Mouse (Mus musculus) brain, embryonic 14.5 days (tissue): Measurements from ENCODE around the gene Spam1. TPM values are rescaled to one million over a fixed set of nuclear protein-coding genes. Genes with fewer than 3 reads are reported as not detected.

Source experiments
- DNase-seq: peaks from one replicate; pipeline ENCODE4 v3.0.0-alpha.2; 2011; ENCODE audit warnings: low read depth
- CTCF ChIP-seq: fragments of 200-500 bp; IDR thresholded peaks from 2 replicates; pipeline ENCODE4 v1.5.1; 2012; ENCODE audit warnings: inconsistent platforms, mild to moderate bottlenecking, moderate library complexity, borderline replicate concordance; ENCODE audit not compliant: insufficient read depth, insufficient read length; ENCODE audit errors: extremely low read depth
- POLR2A ChIP-seq: fragments of 200-500 bp; IDR thresholded peaks from 2 replicates; pipeline ENCODE4 v1.6.1; 2012; ENCODE audit warnings: mild to moderate bottlenecking, inconsistent platforms, borderline replicate concordance; ENCODE audit not compliant: poor library complexity, insufficient read depth, insufficient read length, severe bottlenecking; ENCODE audit errors: extremely low read depth
- polyA plus RNA-seq: library from polyadenylated mRNA; depleted of rRNA; stranded (reverse); fragments of >200 nt; gene quantifications from 2 replicates; pipeline ENCODE4 v1.2.3, GENCODE M21; 2012; rRNA removed

Gene Spam1
- polyA plus RNA-seq = not detected in 2 replicates

DNA sequence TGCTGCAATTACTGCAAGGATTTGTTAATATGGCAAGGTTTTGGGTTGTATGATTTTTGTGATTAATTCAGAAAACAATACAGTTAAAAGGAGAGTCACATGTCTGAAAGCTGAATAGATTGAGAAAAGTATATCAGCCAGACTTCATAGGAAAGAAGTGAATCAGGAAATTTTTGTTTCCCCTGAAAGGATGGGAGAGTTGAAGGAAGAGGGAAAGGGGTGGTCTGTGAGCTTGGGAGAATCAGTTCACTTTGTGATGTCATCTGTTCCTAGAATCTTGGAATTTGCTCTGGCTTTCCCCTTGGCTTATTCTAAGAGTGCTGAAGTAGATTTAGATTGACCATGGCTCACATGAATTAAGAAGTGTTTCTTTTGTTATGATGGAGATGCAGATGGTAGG lies at the start of gene Spam1:
TSS of gene Spam1 (plus strand) at position 301 of the 400 bp plus-strand sequence.
- no peak for DNase-seq
- no peak for TF ChIP-seq POLR2A
- no peak for TF ChIP-seq CTCF

- DNase-seq = no peak
- TF ChIP-seq CTCF = no peak
- TF ChIP-seq POLR2A = no peak
These were observed 43.0 kb upstream of the Spam1 start, which contains the start of gene Hyal4 for GRCm38 (mm10) chr6:24748029-24748428. TSS of gene Hyal4 (plus strand) at chr6:24748329.

DNA sequence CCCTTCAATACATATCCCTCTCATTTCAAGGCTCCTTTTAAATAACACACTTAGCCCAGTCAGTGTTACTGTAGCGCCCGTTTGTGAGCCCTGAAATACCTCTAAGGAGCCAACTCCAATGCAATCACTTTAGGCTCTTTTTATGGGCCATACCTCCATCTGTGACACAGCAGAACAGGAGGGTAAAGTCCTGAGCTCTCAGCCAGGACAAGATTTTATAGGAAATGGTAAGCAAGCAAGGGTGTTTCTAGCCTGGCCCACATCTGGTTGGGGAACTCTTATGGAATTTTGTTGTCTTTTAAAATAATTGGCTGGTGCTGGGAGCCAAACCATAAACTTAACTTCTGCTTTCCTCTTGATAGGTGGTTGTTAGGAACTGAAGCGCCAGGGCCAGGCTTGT lies 31.7 kb upstream of the Spam1 start:
- TF ChIP-seq POLR2A (no peak), CTCF (no peak)
- DNase-seq = no peak

DNA sequence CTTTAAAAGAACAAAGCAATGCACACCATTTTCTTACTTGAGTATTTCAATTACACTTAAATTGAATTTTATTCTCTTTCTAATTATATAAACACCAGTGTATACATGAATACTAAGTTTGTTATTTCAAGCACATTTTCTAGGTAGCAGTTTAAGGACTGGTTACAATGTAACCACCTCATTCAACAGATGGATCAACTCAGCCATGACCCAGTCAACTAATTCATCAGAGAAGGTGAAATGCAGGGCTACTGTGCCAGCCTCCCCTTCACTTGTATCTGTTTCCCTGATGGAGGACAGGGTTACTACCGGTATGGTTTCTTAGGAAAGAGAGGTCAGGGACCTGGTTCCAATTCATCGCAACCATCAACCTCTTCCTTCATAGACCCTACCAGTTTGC lies 24.7 kb upstream of the Spam1 start:
- no peak for DNase-seq
- TF ChIP-seq CTCF = no peak
- no peak for TF ChIP-seq POLR2A

DNA sequence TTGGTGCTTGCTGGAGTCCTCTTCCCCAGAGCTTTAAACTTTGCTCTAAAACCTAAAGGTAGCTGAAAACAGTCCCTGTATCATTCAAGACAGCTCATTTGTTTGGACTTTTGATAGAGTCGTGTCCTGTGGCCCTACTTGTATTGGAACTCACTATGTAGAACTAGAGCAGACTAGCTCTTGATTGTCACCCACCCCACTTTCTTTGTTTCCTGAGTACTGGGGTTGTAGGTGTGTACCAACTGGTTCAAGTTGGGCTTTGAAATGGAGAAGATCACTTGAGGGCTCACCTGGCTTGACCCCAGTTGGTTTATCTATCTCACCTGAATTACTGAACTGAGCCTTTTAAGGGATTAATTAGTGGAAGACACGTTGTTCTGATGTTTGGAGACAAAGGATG lies 11.8 kb upstream of the Spam1 start:
- DNase-seq = no peak
- TF ChIP-seq POLR2A = no peak
- TF ChIP-seq CTCF = no peak

DNA sequence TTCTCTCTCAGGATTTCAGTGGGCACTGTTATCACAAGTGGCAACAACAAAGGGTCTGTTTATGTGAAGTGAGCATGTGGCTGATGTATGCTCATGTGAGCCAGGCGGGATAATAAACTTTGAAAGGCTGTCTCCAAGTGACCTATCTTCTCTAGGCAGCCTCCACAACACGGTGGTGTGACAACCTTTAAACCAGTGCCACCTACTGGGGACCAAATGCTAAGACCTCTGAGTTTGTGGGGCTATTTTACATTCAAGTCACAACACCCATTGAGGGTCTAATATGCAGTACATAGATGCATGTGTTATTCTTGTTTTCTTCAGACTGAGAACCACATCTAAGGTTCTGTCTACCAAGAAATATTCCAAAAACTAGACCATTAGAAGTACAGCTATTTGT lies 31.1 kb downstream of the Spam1 start:
- TF ChIP-seq POLR2A (no peak), CTCF (peak; percentile 5; the same call in 1 of the 2 replicates)
- peak; percentile 1 for DNase-seq

Other genes starting within 250 kb of the Spam1 start
- not detected in 2 replicates for gene Lmod2, start 193.4 kb upstream of the Spam1 start, polyA plus RNA-seq
- 25.1 and 30.6 TPM in 2 replicates for gene Wasl, start 126.2 kb upstream of the Spam1 start, polyA plus RNA-seq
- not detected in 2 replicates for gene Hyal6, start 57.9 kb upstream of the Spam1 start, polyA plus RNA-seq
- gene Hyal4, start 42.9 kb upstream of the Spam1 start, polyA plus RNA-seq = not detected in 2 replicates
- gene Hyal5, start 66.8 kb downstream of the Spam1 start, polyA plus RNA-seq = not detected in 2 replicates
- gene Tmem229a, start 165.1 kb downstream of the Spam1 start, polyA plus RNA-seq = 2.2 and 3.6 TPM in 2 replicates